Mouse (Mus musculus): Measurements from ENCODE around the gene Ooep. TPM values are rescaled to one million over a fixed set of nuclear protein-coding genes. Genes with fewer than 3 reads are reported as not detected.
A peak's percentile ranks its signal among the peaks of the same experiment; 100 is the strongest.

The Ooep gene
- 4.1 and 4.9 TPM in 2 replicates for polyA plus RNA-seq (2014; fragmentation: Nextera tagmentation; extraction: Ambion mirVana)

- Histone ChIP-seq H3K4me1 (ENCODE audit: control insufficient read depth, insufficient read depth, low read length) (peaks cover 7% of the 10 kb centered on the region), H3K27ac (ENCODE audit: low read depth, low read length) (peak within 1 kb of the TSS; percentile 10; the same call in 1 of the 2 replicates), H3K27me3 (ENCODE audit: control insufficient read depth, insufficient read depth, low read length) (0 out of 2 replicates have a peak, but pooled peaks cover 2% of the 10 kb centered on the region), H3K4me2 (ENCODE audit: low read depth, low read length) (peak within 1 kb of the TSS; percentile 59), H3K4me3 (ENCODE audit: low read depth, low read length) (peak within 1 kb of the TSS; percentile 26), H3K36me3 (ENCODE audit: control insufficient read depth, insufficient read depth, low read length) (no peaks in the 10 kb centered on the region), H3K9ac (replicated peaks; ENCODE audit: low read depth, low read length) (peak within 1 kb of the TSS; percentile 39), H3K9me3 (ENCODE audit: control insufficient read depth, low read length) (no peaks in the 10 kb centered on the region)
- ATAC-seq (ENCODE audit: low read depth), result peak; percentile 94
- 5% methylated on average over 22 of the region's 23 CpGs for WGBS
Measured at GRCm38 (mm10) chr9:78378113-78378785, at the start of gene Ooep. Ooep (minus strand) TSS chr9:78378725.

GRCm38 (mm10) chr9:78428185-78428584, 49.7 kb upstream of the Ooep start:
- Histone ChIP-seq H3K9ac (replicated peaks; ENCODE audit: low read depth, low read length) (no peak overlapping the region), H3K27me3 (ENCODE audit: control insufficient read depth, insufficient read depth, low read length) (no peaks in the 10 kb centered on the region), H3K9me3 (ENCODE audit: control insufficient read depth, low read length) (no peaks in the 10 kb centered on the region), H3K4me1 (ENCODE audit: control insufficient read depth, insufficient read depth, low read length) (no peaks in the 10 kb centered on the region), H3K4me2 (ENCODE audit: low read depth, low read length) (no peak overlapping the region), H3K4me3 (ENCODE audit: low read depth, low read length) (no peak overlapping the region), H3K27ac (ENCODE audit: low read depth, low read length) (no peak overlapping the region), H3K36me3 (ENCODE audit: control insufficient read depth, insufficient read depth, low read length) (no peaks in the 10 kb centered on the region)
- 95% methylated on average over 6 of the region's 6 CpGs for WGBS
- no peak for ATAC-seq (ENCODE audit: low read depth)

GRCm38 (mm10) chr9:78427362-78427781, 48.8 kb upstream of the Ooep start:
- Histone ChIP-seq H3K4me3 (ENCODE audit: low read depth, low read length) (peak overlapping the region; percentile 28), H3K9me3 (ENCODE audit: control insufficient read depth, low read length) (no peaks in the 10 kb centered on the region), H3K27ac (ENCODE audit: low read depth, low read length) (no peak overlapping the region), H3K4me1 (ENCODE audit: control insufficient read depth, insufficient read depth, low read length) (no peaks in the 10 kb centered on the region), H3K27me3 (ENCODE audit: control insufficient read depth, insufficient read depth, low read length) (no peaks in the 10 kb centered on the region), H3K36me3 (ENCODE audit: control insufficient read depth, insufficient read depth, low read length) (no peaks in the 10 kb centered on the region), H3K9ac (replicated peaks; ENCODE audit: low read depth, low read length) (0 out of 2 replicates have a peak overlapping the region, but pooled peaks have one; percentile 32), H3K4me2 (ENCODE audit: low read depth, low read length) (peak overlapping the region; percentile 46)
- peak; percentile 46; the same call in 1 of the 2 replicates for ATAC-seq (ENCODE audit: low read depth)
- WGBS, result 29% methylated on average over 24 of the region's 27 CpGs

- Histone ChIP-seq H3K4me2 (ENCODE audit: low read depth, low read length) (no peak overlapping the region), H3K9ac (replicated peaks; ENCODE audit: low read depth, low read length) (no peak overlapping the region), H3K4me1 (ENCODE audit: control insufficient read depth, insufficient read depth, low read length) (no peaks in the 10 kb centered on the region), H3K36me3 (ENCODE audit: control insufficient read depth, insufficient read depth, low read length) (no peaks in the 10 kb centered on the region), H3K9me3 (ENCODE audit: control insufficient read depth, low read length) (no peaks in the 10 kb centered on the region), H3K27ac (ENCODE audit: low read depth, low read length) (no peak overlapping the region), H3K27me3 (ENCODE audit: control insufficient read depth, insufficient read depth, low read length) (peaks cover 4% of the 10 kb centered on the region), H3K4me3 (ENCODE audit: low read depth, low read length) (no peak overlapping the region)
- no peak for ATAC-seq (ENCODE audit: low read depth)
- WGBS, result 93% methylated on average over 7 of the region's 7 CpGs
Measured at GRCm38 (mm10) chr9:78401596-78401995, 23.1 kb upstream of the Ooep start.

GRCm38 (mm10) chr9:78400570-78400969, 22.0 kb upstream of the Ooep start:
- ATAC-seq (ENCODE audit: low read depth), result no peak
- no peaks in the 10 kb centered on the region for H3K36me3 ChIP-seq (ENCODE audit: control insufficient read depth, insufficient read depth, low read length)
- WGBS, result 88% methylated on average over 5 of the region's 5 CpGs
- H3K27me3 ChIP-seq (ENCODE audit: control insufficient read depth, insufficient read depth, low read length), result peaks cover 9% of the 10 kb centered on the region
- H3K27ac ChIP-seq (ENCODE audit: low read depth, low read length), result no peak overlapping the region
- H3K4me2 ChIP-seq (ENCODE audit: low read depth, low read length), result no peak overlapping the region
- no peak overlapping the region for H3K4me3 ChIP-seq (ENCODE audit: low read depth, low read length)
- H3K9ac ChIP-seq (replicated peaks; ENCODE audit: low read depth, low read length), result no peak overlapping the region
- no peaks in the 10 kb centered on the region for H3K9me3 ChIP-seq (ENCODE audit: control insufficient read depth, low read length)
- no peaks in the 10 kb centered on the region for H3K4me1 ChIP-seq (ENCODE audit: control insufficient read depth, insufficient read depth, low read length)

GRCm38 (mm10) chr9:78396517-78396916, 18.0 kb upstream of the Ooep start:
- no peak for ATAC-seq (ENCODE audit: low read depth)
- Histone ChIP-seq H3K9me3 (ENCODE audit: control insufficient read depth, low read length) (no peaks in the 10 kb centered on the region), H3K9ac (replicated peaks; ENCODE audit: low read depth, low read length) (no peak overlapping the region), H3K27ac (ENCODE audit: low read depth, low read length) (no peak overlapping the region), H3K4me1 (ENCODE audit: control insufficient read depth, insufficient read depth, low read length) (no peaks in the 10 kb centered on the region), H3K4me3 (ENCODE audit: low read depth, low read length) (no peak overlapping the region), H3K4me2 (ENCODE audit: low read depth, low read length) (peak overlapping the region; percentile 55; the same call in 1 of the 2 replicates), H3K36me3 (ENCODE audit: control insufficient read depth, insufficient read depth, low read length) (no peaks in the 10 kb centered on the region), H3K27me3 (ENCODE audit: control insufficient read depth, insufficient read depth, low read length) (peaks cover 12% of the 10 kb centered on the region)
- 68% methylated on average over 9 of the region's 9 CpGs for WGBS

GRCm38 (mm10) chr9:78395630-78396351, 17.3 kb upstream of the Ooep start, which contains the start of gene Ddx43:
Ddx43 (plus strand) TSS chr9:78395777.
- H3K9me3 ChIP-seq (ENCODE audit: control insufficient read depth, low read length), result no peaks in the 10 kb centered on the region
- WGBS, result 5% methylated on average over 70 of the region's 93 CpGs
- H3K4me1 ChIP-seq (ENCODE audit: control insufficient read depth, insufficient read depth, low read length), result no peaks in the 10 kb centered on the region
- H3K36me3 ChIP-seq (ENCODE audit: control insufficient read depth, insufficient read depth, low read length), result no peaks in the 10 kb centered on the region
- H3K27ac ChIP-seq (ENCODE audit: low read depth, low read length), result no peak within 1 kb of the TSS
- ATAC-seq (ENCODE audit: low read depth), result peak; percentile 98
- peak within 1 kb of the TSS; percentile 34; the same call in 1 of the 2 replicates for H3K9ac ChIP-seq (replicated peaks; ENCODE audit: low read depth, low read length)
- H3K4me3 ChIP-seq (ENCODE audit: low read depth, low read length), result peak within 1 kb of the TSS; percentile 40
- H3K27me3 ChIP-seq (ENCODE audit: control insufficient read depth, insufficient read depth, low read length), result peaks cover 12% of the 10 kb centered on the region
- peak within 1 kb of the TSS; percentile 55 for H3K4me2 ChIP-seq (ENCODE audit: low read depth, low read length)

- WGBS, result 33% methylated on average over 11 of the region's 11 CpGs
- no peak; the same call in 1 of the 2 replicates for ATAC-seq (ENCODE audit: low read depth)
Measured at GRCm38 (mm10) chr9:78395244-78395629, 16.7 kb upstream of the Ooep start.

GRCm38 (mm10) chr9:78394602-78395001, 16.1 kb upstream of the Ooep start:
- H3K4me2 ChIP-seq (ENCODE audit: low read depth, low read length), result no peak overlapping the region
- no peak overlapping the region for H3K9ac ChIP-seq (replicated peaks; ENCODE audit: low read depth, low read length)
- WGBS, result 67% methylated on average over 7 of the region's 7 CpGs

More at GRCm38 (mm10) chr9:78395244-78395629, 16.7 kb upstream of the Ooep start:
- Histone ChIP-seq H3K9me3 (ENCODE audit: control insufficient read depth, low read length) (no peaks in the 10 kb centered on the region), H3K4me3 (ENCODE audit: low read depth, low read length) (peak overlapping the region; percentile 40), H3K4me2 (ENCODE audit: low read depth, low read length) (peak overlapping the region; percentile 55), H3K36me3 (ENCODE audit: control insufficient read depth, insufficient read depth, low read length) (no peaks in the 10 kb centered on the region), H3K4me1 (ENCODE audit: control insufficient read depth, insufficient read depth, low read length) (no peaks in the 10 kb centered on the region), H3K27me3 (ENCODE audit: control insufficient read depth, insufficient read depth, low read length) (peaks cover 12% of the 10 kb centered on the region), H3K9ac (replicated peaks; ENCODE audit: low read depth, low read length) (no peak overlapping the region), H3K27ac (ENCODE audit: low read depth, low read length) (no peak overlapping the region)

More at GRCm38 (mm10) chr9:78394602-78395001, 16.1 kb upstream of the Ooep start:
- Histone ChIP-seq H3K27ac (ENCODE audit: low read depth, low read length) (no peak overlapping the region), H3K9me3 (ENCODE audit: control insufficient read depth, low read length) (no peaks in the 10 kb centered on the region), H3K4me1 (ENCODE audit: control insufficient read depth, insufficient read depth, low read length) (no peaks in the 10 kb centered on the region), H3K4me3 (ENCODE audit: low read depth, low read length) (no peak overlapping the region), H3K36me3 (ENCODE audit: control insufficient read depth, insufficient read depth, low read length) (no peaks in the 10 kb centered on the region), H3K27me3 (ENCODE audit: control insufficient read depth, insufficient read depth, low read length) (peaks cover 12% of the 10 kb centered on the region)
- ATAC-seq (ENCODE audit: low read depth), result no peak
